Mouse (Mus musculus) telencephalon, adult 2 months (tissue): ENCODE results near the gene Ppp2r5b.

Experiments used
- DNase-seq: peaks from one replicate; pipeline ENCODE4 v3.0.0-alpha.2; 2011; ENCODE audit warnings: low read depth, low spot score

The Ppp2r5b gene

GRCm38 (mm10) chr19:6236053-6236441 is 375 bp upstream of the Ppp2r5b start:
- peak; percentile 96 for DNase-seq

GRCm38 (mm10) chr19:6234337-6235083 is 1.2 kb downstream of the Ppp2r5b start:
- DNase-seq, result no peak

GRCm38 (mm10) chr19:6233647-6234046 is 2.0 kb downstream of the Ppp2r5b start:
- DNase-seq, result no peak

- no peak for DNase-seq
Measured at GRCm38 (mm10) chr19:6231036-6231435, 4.6 kb downstream of the Ppp2r5b start.

GRCm38 (mm10) chr19:6230411-6230810 is 5.3 kb downstream of the Ppp2r5b start:
- no peak for DNase-seq

GRCm38 (mm10) chr19:6227864-6228263 is 7.8 kb downstream of the Ppp2r5b start:
- no peak for DNase-seq

GRCm38 (mm10) chr19:6226763-6227162 is 8.9 kb downstream of the Ppp2r5b start:
- no peak for DNase-seq

GRCm38 (mm10) chr19:6226135-6226534 is 9.5 kb downstream of the Ppp2r5b start, which contains the start of gene Gpha2:
Gene Gpha2 (plus strand): TSS chr19:6226380.
- DNase-seq, result no peak

GRCm38 (mm10) chr19:6218606-6219005 is 17.1 kb downstream of the Ppp2r5b start:
- peak; percentile 27 for DNase-seq

GRCm38 (mm10) chr19:6216046-6216705 is 19.5 kb downstream of the Ppp2r5b start:
- DNase-seq, result no peak

GRCm38 (mm10) chr19:6206716-6207115 is 29.0 kb downstream of the Ppp2r5b start:
- DNase-seq, result no peak

- no peak for DNase-seq
Measured at GRCm38 (mm10) chr19:6204265-6204664, 31.4 kb downstream of the Ppp2r5b start.

GRCm38 (mm10) chr19:6184131-6184530 is 51.5 kb downstream of the Ppp2r5b start, which contains the start of gene Majin:
Gene Majin (plus strand): TSS chr19:6184388.
- no peak for DNase-seq

- DNase-seq, result no peak
Measured at GRCm38 (mm10) chr19:6182534-6182933, 53.1 kb downstream of the Ppp2r5b start.

- DNase-seq, result no peak
Measured at GRCm38 (mm10) chr19:6181629-6182028, 54.0 kb downstream of the Ppp2r5b start.

- DNase-seq, result no peak
Measured at GRCm38 (mm10) chr19:6178775-6179174, 56.9 kb downstream of the Ppp2r5b start.
